Mouse (Mus musculus) ES-E14 (cell line): ENCODE results near the gene Snx32.

Experiments used
- CHD2 ChIP-seq: IDR thresholded peaks from 2 replicates; pipeline ENCODE4 v1.6.1; 2014; ENCODE audit warnings: mild to moderate bottlenecking, low read depth, low read length, inconsistent platforms
- HCFC1 ChIP-seq: IDR thresholded peaks from 2 replicates; pipeline ENCODE4 v1.6.1; 2012; ENCODE audit warnings: low read length, inconsistent platforms, borderline replicate concordance; ENCODE audit not compliant: insufficient read depth
- MAFK ChIP-seq: IDR thresholded peaks from 2 replicates; pipeline ENCODE4 v1.6.1; 2014; ENCODE audit warnings: mild to moderate bottlenecking, low read depth, low read length, inconsistent platforms; ENCODE audit not compliant: insufficient read depth
- ZC3H11A ChIP-seq: IDR thresholded peaks from 2 replicates; pipeline ENCODE4 v1.6.1; 2012; ENCODE audit warnings: low read depth, mild to moderate bottlenecking, inconsistent platforms, low read length, borderline replicate concordance
- ZNF384 ChIP-seq: IDR thresholded peaks from 2 replicates; pipeline ENCODE4 v1.6.1; 2012; ENCODE audit warnings: low read depth, low read length, inconsistent platforms

- TF ChIP-seq HCFC1 (no peak), ZNF384 (no peak), ZC3H11A (no peak), MAFK (no peak), CHD2 (no peak)
These were observed 14.8 kb downstream of the Snx32 start for GRCm38 (mm10) chr19:5495353-5496051.
